Mouse (Mus musculus) intestine, embryonic 16.5 days (tissue): ENCODE results near the gene Gm11492. TPM values are rescaled to one million over a fixed set of nuclear protein-coding genes. Genes with fewer than 3 reads are reported as not detected.

ENCODE experiments used
- ATAC-seq: fragments of 200-750 bp; cut with Nextera tagmentation; 2 replicates; pipeline ENCODE4 v1.8.0; 2017; ENCODE audit warnings: moderate TSS enrichment, moderate library complexity
- H3K27ac ChIP-seq: fragments of 300-500 bp; sonication (generic); 2 replicates; pipeline ENCODE4 v1.5.1; 2014; ENCODE audit warnings: mild to moderate bottlenecking, low read length
- H3K27me3 ChIP-seq: fragments of 300-500 bp; sonication (generic); replicated peaks from 2 replicates; pipeline ENCODE4 v1.6.1; 2014; ENCODE audit warnings: low read length, control low read depth, mixed read lengths; ENCODE audit not compliant: control insufficient read depth, insufficient read depth
- H3K36me3 ChIP-seq: fragments of 300-500 bp; sonication (generic); 2 replicates; pipeline ENCODE4 v1.6.1; 2014; ENCODE audit warnings: low read length, control low read depth; ENCODE audit not compliant: control insufficient read depth, insufficient read depth
- H3K4me1 ChIP-seq: fragments of 300-500 bp; sonication (generic); 2 replicates; pipeline ENCODE4 v1.6.1; 2014; ENCODE audit warnings: low read length, control low read depth, mixed read lengths; ENCODE audit not compliant: control insufficient read depth, insufficient read depth
- H3K4me2 ChIP-seq: fragments of 300-500 bp; sonication (generic); 2 replicates; pipeline ENCODE4 v1.6.1; 2014; ENCODE audit warnings: low read depth, low read length, control low read depth
- H3K4me3 ChIP-seq: fragments of 300-500 bp; sonication (generic); 2 replicates; pipeline ENCODE4 v1.5.1; 2014; ENCODE audit warnings: mild to moderate bottlenecking, low read length
- H3K9ac ChIP-seq: fragments of 300-500 bp; sonication (generic); 2 replicates; pipeline ENCODE4 v1.6.1; 2014; ENCODE audit warnings: low read depth, low read length
- H3K9me3 ChIP-seq: fragments of 300-500 bp; sonication (generic); 2 replicates; pipeline ENCODE4 v1.6.1; 2016; ENCODE audit warnings: low read length, control low read depth; ENCODE audit not compliant: control insufficient read depth
- WGBS: fragments of 180-500 bp; shearing (Covaris S2); extraction: QIAGEN DNeasy Blood & Tissue Kit; methylation state at CpG from one replicate; pipeline ENCODE4 v1.1.7; 2014; 5-methylcytosine and 5-hydroxymethylcytosine counted together
- polyA plus RNA-seq: library from polyadenylated mRNA; unstranded; fragments of >200 nt; fragmentation: Nextera tagmentation; extraction: Ambion mirVana; gene quantifications from 2 replicates; pipeline ENCODE4 v1.2.1, GENCODE M21; 2015

Gene Gm11492
- polyA plus RNA-seq, 1 experiment from 2014 or later: not detected

GRCm38 (mm10) chr11:87577601-87578248 lies 11.3 kb downstream of the Gm11492 start:
- 0 out of 2 replicates have a peak overlapping the region, but pooled peaks have one; percentile 39 for H3K27ac ChIP-seq
- H3K36me3 ChIP-seq: no peaks in the 10 kb centered on the region
- peak overlapping the region; percentile 75; the same call in 1 of the 2 replicates for H3K9ac ChIP-seq
- H3K4me2 ChIP-seq: peak overlapping the region; percentile 93
- no peaks in the 10 kb centered on the region; the same call in 1 of the 2 replicates for H3K27me3 ChIP-seq
- H3K4me1 ChIP-seq: peaks cover 10% of the 10 kb centered on the region
- WGBS: 27% methylated on average over 6 of the region's 6 CpGs
- ATAC-seq: no peak
- H3K9me3 ChIP-seq: no peaks in the 10 kb centered on the region
- peak overlapping the region; percentile 64 for H3K4me3 ChIP-seq

GRCm38 (mm10) chr11:87578249-87578962 lies 12.0 kb downstream of the Gm11492 start:
- peak overlapping the region; percentile 75 for H3K9ac ChIP-seq
- under 1% methylated on average over 40 of the region's 40 CpGs for WGBS
- H3K36me3 ChIP-seq: no peaks in the 10 kb centered on the region
- no peaks in the 10 kb centered on the region for H3K9me3 ChIP-seq
- peak; percentile 91 for ATAC-seq
- peaks cover 10% of the 10 kb centered on the region for H3K4me1 ChIP-seq
- peak overlapping the region; percentile 93 for H3K4me2 ChIP-seq
- H3K4me3 ChIP-seq: peak overlapping the region; percentile 64
- no peaks in the 10 kb centered on the region; the same call in 1 of the 2 replicates for H3K27me3 ChIP-seq
- H3K27ac ChIP-seq: peak overlapping the region; percentile 39

GRCm38 (mm10) chr11:87578963-87579601 lies 12.6 kb downstream of the Gm11492 start:
- peaks cover 7% of the 10 kb centered on the region for H3K4me1 ChIP-seq
- ATAC-seq: peak; percentile 34; the same call in 1 of the 2 replicates
- H3K27me3 ChIP-seq: no peaks in the 10 kb centered on the region; the same call in 1 of the 2 replicates
- peak overlapping the region; percentile 75 for H3K9ac ChIP-seq
- no peaks in the 10 kb centered on the region for H3K36me3 ChIP-seq
- WGBS: 24% methylated on average over 10 of the region's 10 CpGs
- H3K9me3 ChIP-seq: no peaks in the 10 kb centered on the region
- peak overlapping the region; percentile 39 for H3K27ac ChIP-seq
- peak overlapping the region; percentile 64 for H3K4me3 ChIP-seq
- H3K4me2 ChIP-seq: peak overlapping the region; percentile 93

- 53% methylated on average over 1 of the region's 1 CpGs for WGBS
- peaks cover 10% of the 10 kb centered on the region for H3K4me1 ChIP-seq
- no peaks in the 10 kb centered on the region for H3K36me3 ChIP-seq
- no peak overlapping the region for H3K27ac ChIP-seq
- H3K27me3 ChIP-seq: no peaks in the 10 kb centered on the region; the same call in 1 of the 2 replicates
- no peaks in the 10 kb centered on the region for H3K9me3 ChIP-seq
- no peak overlapping the region for H3K9ac ChIP-seq
- ATAC-seq: no peak
- H3K4me3 ChIP-seq: peak overlapping the region; percentile 22; the same call in 1 of the 2 replicates
- peak overlapping the region; percentile 19; the same call in 1 of the 2 replicates for H3K4me2 ChIP-seq
Observed at GRCm38 (mm10) chr11:87579713-87580112, 13.3 kb downstream of the Gm11492 start.

- WGBS: 49% methylated on average over 10 of the region's 10 CpGs
- H3K4me3 ChIP-seq: no peak overlapping the region
- H3K9ac ChIP-seq: no peak overlapping the region
- H3K4me1 ChIP-seq: peaks cover 12% of the 10 kb centered on the region
- H3K36me3 ChIP-seq: no peaks in the 10 kb centered on the region
- no peaks in the 10 kb centered on the region for H3K9me3 ChIP-seq
- ATAC-seq: no peak
- no peak overlapping the region for H3K27ac ChIP-seq
- no peak overlapping the region for H3K4me2 ChIP-seq
- no peaks in the 10 kb centered on the region; the same call in 1 of the 2 replicates for H3K27me3 ChIP-seq
Observed at GRCm38 (mm10) chr11:87580543-87581085, 14.2 kb downstream of the Gm11492 start.

GRCm38 (mm10) chr11:87581161-87581865 lies 14.9 kb downstream of the Gm11492 start:
- H3K9me3 ChIP-seq: no peaks in the 10 kb centered on the region
- WGBS: 90% methylated on average over 12 of the region's 12 CpGs
- no peak overlapping the region for H3K4me2 ChIP-seq
- H3K36me3 ChIP-seq: no peaks in the 10 kb centered on the region
- H3K27me3 ChIP-seq: no peaks in the 10 kb centered on the region; the same call in 1 of the 2 replicates
- no peak for ATAC-seq
- no peak overlapping the region for H3K4me3 ChIP-seq
- no peak overlapping the region for H3K9ac ChIP-seq
- no peak overlapping the region for H3K27ac ChIP-seq
- H3K4me1 ChIP-seq: peaks cover 12% of the 10 kb centered on the region

GRCm38 (mm10) chr11:87581933-87582710 lies 15.7 kb downstream of the Gm11492 start:
- Histone ChIP-seq H3K4me2 (no peak overlapping the region), H3K4me3 (no peak overlapping the region), H3K27me3 (no peaks in the 10 kb centered on the region; the same call in 1 of the 2 replicates), H3K9me3 (no peaks in the 10 kb centered on the region), H3K4me1 (peaks cover 12% of the 10 kb centered on the region), H3K27ac (no peak overlapping the region), H3K9ac (no peak overlapping the region), H3K36me3 (no peaks in the 10 kb centered on the region)
- 82% methylated on average over 8 of the region's 8 CpGs for WGBS
- ATAC-seq: no peak

GRCm38 (mm10) chr11:87583291-87584034 lies 17.0 kb downstream of the Gm11492 start:
- H3K9me3 ChIP-seq: no peaks in the 10 kb centered on the region
- peaks cover 6% of the 10 kb centered on the region for H3K4me1 ChIP-seq
- no peak for ATAC-seq
- no peaks in the 10 kb centered on the region for H3K36me3 ChIP-seq
- H3K9ac ChIP-seq: no peak overlapping the region
- no peak overlapping the region for H3K4me3 ChIP-seq
- no peak overlapping the region; the same call in 1 of the 2 replicates for H3K27ac ChIP-seq
- H3K27me3 ChIP-seq: no peaks in the 10 kb centered on the region; the same call in 1 of the 2 replicates
- WGBS: 83% methylated on average over 6 of the region's 6 CpGs
- no peak overlapping the region for H3K4me2 ChIP-seq
